Mouse (Mus musculus): ENCODE measurements around the gene Tcf3.

Gene Tcf3

GRCm38 (mm10) chr10:80384115-80384639, 49.3 kb downstream of the Tcf3 start:
- DNase-seq = no peak

- DNase-seq = no peak
These were observed 50.0 kb downstream of the Tcf3 start for GRCm38 (mm10) chr10:80383431-80383830.

- DNase-seq = no peak
These were observed 50.6 kb downstream of the Tcf3 start for GRCm38 (mm10) chr10:80382641-80383365.

- DNase-seq = no peak
These were observed 55.7 kb downstream of the Tcf3 start for GRCm38 (mm10) chr10:80377716-80378115.

- DNase-seq = peak; percentile 92 to 93
These were observed 57.3 kb downstream of the Tcf3 start for GRCm38 (mm10) chr10:80376160-80376559.

- DNase-seq = peak; percentile 90
These were observed 59.4 kb downstream of the Tcf3 start for GRCm38 (mm10) chr10:80374063-80374462.

GRCm38 (mm10) chr10:80372706-80373105, 60.7 kb downstream of the Tcf3 start:
- no peak for DNase-seq

GRCm38 (mm10) chr10:80371983-80372382, 61.5 kb downstream of the Tcf3 start:
- no peak for DNase-seq

- DNase-seq = peak; percentile 62 to 79
These were observed 62.0 kb downstream of the Tcf3 start for GRCm38 (mm10) chr10:80371411-80371966.

GRCm38 (mm10) chr10:80369995-80370747, 63.3 kb downstream of the Tcf3 start:
- DNase-seq = no peak

- DNase-seq = no peak
These were observed 65.1 kb downstream of the Tcf3 start for GRCm38 (mm10) chr10:80368392-80368791.

GRCm38 (mm10) chr10:80367954-80368353, 65.5 kb downstream of the Tcf3 start:
- DNase-seq = no peak

GRCm38 (mm10) chr10:80365736-80366135, 67.7 kb downstream of the Tcf3 start:
- no peak for DNase-seq

GRCm38 (mm10) chr10:80363734-80364133, 69.7 kb downstream of the Tcf3 start:
- no peak for DNase-seq
